Mouse (Mus musculus): ENCODE measurements around the gene Rgl2. TPM values are rescaled to one million over a fixed set of nuclear protein-coding genes. Genes with fewer than 3 reads are reported as not detected.

Rgl2 gene
- polyA plus RNA-seq, 1 experiment, result 31.7 TPM

DNA sequence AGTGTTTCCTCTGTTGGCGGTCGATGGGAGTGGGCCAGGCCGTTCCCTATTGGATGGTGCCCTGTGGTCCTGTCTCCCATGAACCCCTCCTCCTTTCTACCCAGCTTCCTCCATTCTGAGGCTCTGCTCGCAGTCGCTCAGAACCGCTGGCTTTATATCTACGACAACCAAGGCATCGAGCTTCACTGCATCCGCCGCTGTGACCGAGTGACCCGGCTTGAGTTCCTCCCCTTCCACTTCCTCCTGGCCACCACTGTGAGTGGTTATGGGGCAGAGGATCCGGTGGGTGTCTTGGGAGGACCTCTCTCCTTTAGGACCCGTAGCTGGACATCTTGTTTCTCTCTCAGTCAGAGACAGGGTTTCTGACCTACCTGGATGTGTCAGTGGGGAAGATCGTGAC, 14.1 kb downstream of the Rgl2 start:
- Histone ChIP-seq H3K36me3 (ENCODE audit: control insufficient read depth, insufficient read depth) (peaks cover 26% of the 10 kb centered on the region), H3K27me3 (ENCODE audit: control insufficient read depth, insufficient read depth, insufficient read length) (no peaks in the 10 kb centered on the region), H3K4me3 (ENCODE audit: insufficient read depth, poor library complexity, severe bottlenecking) (no peak overlapping the region), H3K79me3 (ENCODE audit: low read depth) (peaks cover 23% of the 10 kb centered on the region), H3ac (ENCODE audit: control insufficient read depth, insufficient read length, low read depth) (no peak overlapping the region), H3K79me2 (ENCODE audit: control insufficient read depth, insufficient read depth) (peaks cover 44% of the 10 kb centered on the region)
- TF ChIP-seq USF1 (IDR thresholded peaks at IDR 0.05; ENCODE audit: low read depth) (no peak), CEBPB (IDR thresholded peaks at IDR 0.05; ENCODE audit: low read depth) (no peak), MAX (IDR thresholded peaks at IDR 0.05) (no peak), MYOG (IDR thresholded peaks at IDR 0.05; ENCODE audit: control insufficient read depth, extremely low read depth, insufficient read length) (no peak), FOSL1 (IDR thresholded peaks at IDR 0.05; ENCODE audit: insufficient read depth, low read length, poor library complexity, severe bottlenecking) (no peak), MYOD1 (IDR thresholded peaks at IDR 0.05; ENCODE audit: control insufficient read depth, insufficient read length, low read depth) (no peak), CTCF (IDR thresholded peaks at IDR 0.05; ENCODE audit: control insufficient read depth, insufficient read depth, insufficient read length) (no peak)

DNA sequence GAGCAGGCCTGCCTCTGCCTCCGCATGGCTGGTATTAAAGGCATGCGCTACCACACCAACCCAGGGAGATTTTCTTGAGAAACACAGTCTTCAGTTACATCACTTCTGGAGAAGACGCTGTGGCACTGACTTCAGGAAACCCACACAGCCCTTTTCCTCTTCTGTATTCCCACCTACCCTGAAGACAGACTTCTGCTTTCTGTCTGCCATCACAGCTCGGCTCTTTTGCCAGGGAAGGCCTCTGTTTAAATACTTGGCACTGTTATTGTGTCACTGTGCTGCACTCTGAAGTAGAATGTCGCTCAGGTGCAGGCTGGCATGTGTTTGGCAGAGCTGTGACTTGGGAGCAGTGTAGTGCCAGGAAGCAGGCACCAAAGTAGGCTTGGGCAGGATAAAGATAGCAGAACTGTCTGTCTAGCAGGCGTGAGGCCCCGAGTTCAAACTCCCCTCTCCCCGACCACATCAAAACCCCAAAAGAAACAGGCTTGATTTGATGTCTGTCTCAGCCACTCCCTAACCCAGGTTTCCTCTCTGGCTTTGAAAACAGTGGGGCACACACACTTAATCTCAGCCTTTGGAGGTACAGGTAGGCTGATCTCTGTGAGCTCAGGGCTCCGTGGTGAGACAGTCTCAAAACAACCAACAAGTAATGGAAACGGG, 18.2 kb downstream of the Rgl2 start:
- no peak for TF ChIP-seq MYOD1 (IDR thresholded peaks at IDR 0.05; ENCODE audit: control insufficient read depth, insufficient read length, low read depth)
- TF ChIP-seq CEBPB (IDR thresholded peaks at IDR 0.05; ENCODE audit: low read depth), result no peak
- no peak for TF ChIP-seq FOSL1 (IDR thresholded peaks at IDR 0.05; ENCODE audit: insufficient read depth, low read length, poor library complexity, severe bottlenecking)
- no peak for TF ChIP-seq USF1 (IDR thresholded peaks at IDR 0.05; ENCODE audit: low read depth)
- TF ChIP-seq CTCF (IDR thresholded peaks at IDR 0.05; ENCODE audit: control insufficient read depth, insufficient read depth, insufficient read length), result no peak
- no peak for TF ChIP-seq MAX (IDR thresholded peaks at IDR 0.05)
- TF ChIP-seq MYOG (IDR thresholded peaks at IDR 0.05; ENCODE audit: control insufficient read depth, extremely low read depth, insufficient read length), result no peak
- H3K4me3 ChIP-seq (ENCODE audit: insufficient read depth, poor library complexity, severe bottlenecking), result no peak overlapping the region
- H3K79me2 ChIP-seq (ENCODE audit: control insufficient read depth, insufficient read depth), result peaks cover 12% of the 10 kb centered on the region
- H3ac ChIP-seq (ENCODE audit: control insufficient read depth, insufficient read length, low read depth), result no peak overlapping the region
- H3K27me3 ChIP-seq (ENCODE audit: control insufficient read depth, insufficient read depth, insufficient read length), result no peaks in the 10 kb centered on the region
- peaks cover 46% of the 10 kb centered on the region for H3K36me3 ChIP-seq (ENCODE audit: control insufficient read depth, insufficient read depth)
- no peaks in the 10 kb centered on the region for H3K79me3 ChIP-seq (ENCODE audit: low read depth)

DNA sequence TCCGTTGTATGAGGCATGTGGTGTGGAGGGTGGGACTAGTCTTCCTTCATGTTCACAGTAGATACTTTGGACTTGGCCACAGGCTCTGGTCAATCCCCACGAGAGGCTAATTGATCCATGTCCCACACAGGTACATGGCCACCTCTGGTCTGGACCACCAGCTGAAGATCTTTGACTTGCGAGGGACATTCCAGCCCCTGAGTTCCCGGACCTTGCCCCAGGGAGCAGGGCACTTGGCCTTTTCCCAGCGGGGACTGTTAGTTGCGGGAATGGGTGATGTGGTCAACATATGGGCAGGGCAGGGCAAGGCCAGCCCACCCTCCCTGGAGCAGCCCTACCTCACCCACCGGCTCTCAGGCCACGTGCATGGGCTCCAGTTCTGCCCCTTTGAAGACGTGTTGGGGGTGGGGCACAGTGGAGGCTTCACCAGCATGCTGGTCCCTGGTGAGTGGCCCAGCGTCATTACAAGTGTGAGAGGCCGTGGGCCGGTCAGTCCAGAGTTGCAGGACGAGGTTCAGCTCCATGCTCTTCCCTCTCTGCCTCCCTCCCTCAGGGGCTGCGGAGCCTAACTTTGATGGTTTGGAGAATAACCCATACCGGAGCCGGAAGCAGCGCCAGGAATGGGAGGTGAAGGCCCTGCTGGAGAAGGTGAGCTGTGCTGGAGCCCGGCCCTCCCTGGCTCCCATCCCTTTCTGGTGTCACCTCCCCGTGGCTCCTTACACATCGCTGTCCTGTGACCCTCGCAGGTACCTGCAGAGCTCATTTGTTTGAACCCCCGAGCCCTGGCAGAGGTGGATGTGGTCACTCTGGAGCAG, 19.0 kb downstream of the Rgl2 start:
- H3K79me2 ChIP-seq (ENCODE audit: control insufficient read depth, insufficient read depth), result peaks cover 12% of the 10 kb centered on the region
- H3ac ChIP-seq (ENCODE audit: control insufficient read depth, insufficient read length, low read depth), result no peak overlapping the region
- H3K36me3 ChIP-seq (ENCODE audit: control insufficient read depth, insufficient read depth), result peaks cover 48% of the 10 kb centered on the region
- no peak for TF ChIP-seq CEBPB (IDR thresholded peaks at IDR 0.05; ENCODE audit: low read depth)
- TF ChIP-seq CTCF (IDR thresholded peaks at IDR 0.05; ENCODE audit: control insufficient read depth, insufficient read depth, insufficient read length), result no peak
- no peak overlapping the region for H3K4me3 ChIP-seq (ENCODE audit: insufficient read depth, poor library complexity, severe bottlenecking)
- peaks cover 7% of the 10 kb centered on the region for H3K79me3 ChIP-seq (ENCODE audit: low read depth)
- no peaks in the 10 kb centered on the region for H3K27me3 ChIP-seq (ENCODE audit: control insufficient read depth, insufficient read depth, insufficient read length)

DNA sequence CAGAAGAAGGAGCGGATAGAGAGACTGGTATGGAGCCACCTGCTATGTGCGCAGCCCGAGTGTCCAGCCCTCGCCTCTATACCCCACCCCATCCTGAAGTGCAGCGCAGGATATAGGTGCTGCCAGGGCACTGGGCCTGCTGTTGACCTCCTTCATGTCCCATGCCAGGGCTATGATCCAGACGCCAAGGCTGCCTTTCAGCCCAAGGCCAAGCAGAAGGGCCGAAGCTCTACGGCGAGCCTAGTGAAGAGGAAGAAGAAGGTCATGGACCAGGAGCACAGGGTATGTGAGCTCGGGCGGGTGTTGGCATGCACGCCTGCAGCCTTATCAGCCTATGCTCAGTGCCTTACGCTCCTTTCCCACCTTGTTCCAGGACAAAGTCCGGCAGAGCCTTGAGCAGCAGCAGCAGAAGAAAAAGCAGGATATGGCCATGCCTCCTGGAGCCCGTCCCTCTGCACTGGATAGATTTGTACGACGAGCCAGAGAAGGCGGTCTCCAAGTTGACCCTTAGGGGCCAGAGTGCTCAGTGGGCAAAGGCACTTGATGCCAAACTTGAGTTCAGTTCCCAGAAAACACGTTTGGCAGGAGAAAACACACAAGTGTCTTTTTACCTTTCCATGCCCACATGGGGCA, 19.7 kb downstream of the Rgl2 start:
- peaks cover 48% of the 10 kb centered on the region for H3K36me3 ChIP-seq (ENCODE audit: control insufficient read depth, insufficient read depth)
- H3K4me3 ChIP-seq (ENCODE audit: insufficient read depth, poor library complexity, severe bottlenecking), result no peak overlapping the region

DNA sequence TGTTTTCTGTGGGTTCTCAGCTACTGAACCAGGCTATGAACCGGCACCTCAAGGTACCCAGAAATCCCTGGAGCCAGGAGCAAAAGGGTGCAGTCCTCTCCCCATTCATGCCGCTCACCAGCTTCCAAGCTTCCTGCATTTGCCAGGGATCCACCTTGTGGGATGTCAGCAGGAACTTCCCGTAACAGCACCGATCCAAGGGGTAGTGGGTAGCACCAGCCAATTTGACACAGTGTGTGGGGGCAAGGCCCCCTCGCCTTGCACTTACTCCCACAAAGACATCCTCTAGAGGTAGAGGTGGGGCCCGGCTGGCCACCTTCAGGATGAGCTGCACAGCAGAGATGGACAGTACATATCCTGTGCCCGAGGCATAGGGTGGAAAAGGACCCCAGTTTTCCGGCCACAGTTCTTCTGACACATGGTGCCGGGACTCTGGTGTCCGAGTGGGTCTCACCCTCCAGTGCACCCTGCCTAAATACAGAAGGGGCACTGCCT, 20.8 kb downstream of the Rgl2 start:
- Histone ChIP-seq H3K36me3 (ENCODE audit: control insufficient read depth, insufficient read depth) (peaks cover 58% of the 10 kb centered on the region), H3K79me2 (ENCODE audit: control insufficient read depth, insufficient read depth) (peaks cover 30% of the 10 kb centered on the region), H3K79me3 (ENCODE audit: low read depth) (peaks cover 24% of the 10 kb centered on the region), H3K27me3 (ENCODE audit: control insufficient read depth, insufficient read depth, insufficient read length) (no peaks in the 10 kb centered on the region), H3K4me3 (ENCODE audit: insufficient read depth, poor library complexity, severe bottlenecking) (no peak overlapping the region), H3ac (ENCODE audit: control insufficient read depth, insufficient read length, low read depth) (no peak overlapping the region)
- TF ChIP-seq CTCF (IDR thresholded peaks at IDR 0.05; ENCODE audit: control insufficient read depth, insufficient read depth, insufficient read length) (no peak), MYOD1 (IDR thresholded peaks at IDR 0.05; ENCODE audit: control insufficient read depth, insufficient read length, low read depth) (no peak), MAX (IDR thresholded peaks at IDR 0.05) (no peak), USF1 (IDR thresholded peaks at IDR 0.05; ENCODE audit: low read depth) (no peak), FOSL1 (IDR thresholded peaks at IDR 0.05; ENCODE audit: insufficient read depth, low read length, poor library complexity, severe bottlenecking) (no peak), MYOG (IDR thresholded peaks at IDR 0.05; ENCODE audit: control insufficient read depth, extremely low read depth, insufficient read length) (no peak), CEBPB (IDR thresholded peaks at IDR 0.05; ENCODE audit: low read depth) (no peak)

More for the DNA sequence above, 19.7 kb downstream of the Rgl2 start:
- TF ChIP-seq MYOG (IDR thresholded peaks at IDR 0.05; ENCODE audit: control insufficient read depth, extremely low read depth, insufficient read length) (no peak), MYOD1 (IDR thresholded peaks at IDR 0.05; ENCODE audit: control insufficient read depth, insufficient read length, low read depth) (no peak), CTCF (IDR thresholded peaks at IDR 0.05; ENCODE audit: control insufficient read depth, insufficient read depth, insufficient read length) (no peak), FOSL1 (IDR thresholded peaks at IDR 0.05; ENCODE audit: insufficient read depth, low read length, poor library complexity, severe bottlenecking) (no peak), MAX (IDR thresholded peaks at IDR 0.05) (no peak), CEBPB (IDR thresholded peaks at IDR 0.05; ENCODE audit: low read depth) (no peak), USF1 (IDR thresholded peaks at IDR 0.05; ENCODE audit: low read depth) (no peak)
- Histone ChIP-seq H3ac (ENCODE audit: control insufficient read depth, insufficient read length, low read depth) (no peak overlapping the region), H3K79me3 (ENCODE audit: low read depth) (peaks cover 12% of the 10 kb centered on the region), H3K79me2 (ENCODE audit: control insufficient read depth, insufficient read depth) (peaks cover 19% of the 10 kb centered on the region), H3K27me3 (ENCODE audit: control insufficient read depth, insufficient read depth, insufficient read length) (no peaks in the 10 kb centered on the region)

All from C2C12 (cell line).